Mouse (Mus musculus): Measurements from ENCODE around the gene Helz2.

DNA sequence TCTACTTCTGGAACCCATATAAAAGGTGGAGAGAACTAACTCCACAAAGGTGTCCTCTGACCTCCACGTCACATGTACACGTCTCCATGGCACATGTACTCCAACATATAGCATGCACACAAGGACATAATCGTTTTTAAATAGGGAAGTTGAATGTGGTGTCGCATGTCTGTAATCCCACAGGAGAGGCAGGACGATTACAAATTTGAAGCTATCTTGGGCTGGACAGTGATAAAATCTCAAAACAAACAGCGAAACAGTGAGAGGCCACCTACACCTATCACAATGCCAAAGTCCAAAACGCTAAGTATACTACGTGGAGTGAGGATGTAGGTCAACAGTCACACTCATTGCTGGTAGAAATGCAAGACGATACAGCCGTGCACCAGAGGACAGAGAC lies 7.4 kb upstream of the Helz2 start:
- no peak for TF ChIP-seq CTCF (IDR thresholded peaks at IDR 0.05)
- no peak for TF ChIP-seq EP300 (IDR thresholded peaks at IDR 0.05)
